Mouse (Mus musculus): ENCODE results near the gene Gabrr2.

DNA sequence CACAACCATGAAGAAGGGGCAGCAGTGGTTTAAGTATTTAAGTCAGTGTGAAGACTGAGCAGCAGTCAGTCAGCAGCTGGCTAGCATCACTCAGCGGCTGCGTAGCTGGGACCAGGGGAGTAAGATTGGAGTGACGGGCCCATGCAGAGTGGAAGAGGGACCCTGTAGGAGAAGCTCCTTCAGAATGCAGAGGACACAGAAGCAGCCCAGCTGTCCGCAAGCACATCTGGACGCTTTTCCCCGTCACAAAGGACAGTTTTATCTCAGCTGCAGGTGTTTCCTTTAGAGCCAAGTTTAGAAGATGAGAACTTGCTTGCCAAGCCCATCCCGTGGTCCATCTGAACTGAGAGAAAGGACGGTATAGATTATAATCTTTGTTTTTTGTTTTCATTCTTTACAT, 38.4 kb upstream of the Gabrr2 start:
- TF ChIP-seq POLR2A (IDR thresholded peaks at IDR 0.05; ENCODE audit: insufficient read depth, low read depth, low read length) (no peak), CTCF (IDR thresholded peaks at IDR 0.05) (no peak), EP300 (IDR thresholded peaks at IDR 0.05; ENCODE audit: insufficient read depth, low read depth, low read length) (no peak)

All from heart, adult 2 months (tissue).